Mouse (Mus musculus) MEL (cell line): ENCODE measurements around the gene Cntnap2. TPM values are rescaled to one million over a fixed set of nuclear protein-coding genes. Genes with fewer than 3 reads are reported as not detected.

Source experiments
- DNase-seq: peaks from one replicate; pipeline ENCODE4 v3.0.0; 2011; ENCODE audit warnings: low read depth, low spot score
- H3K27ac ChIP-seq: 2 replicates; pipeline ENCODE4 v1.5.1; 2012; ENCODE audit warnings: low read depth, mild to moderate bottlenecking, control low read depth, low read length, moderate library complexity; ENCODE audit not compliant: control insufficient read depth
- H3K27me3 ChIP-seq, 2 experiments: fragments of 150-350 bp in 1 of 2; sonication (generic) in 1 of 2; 2 replicates each; pipeline ENCODE4 v1.6.1; 2012; ENCODE audit warnings: low read length in 2 of 2, mild to moderate bottlenecking in 2 of 2, improper control_type of control experiment in 1 of 2, moderate library complexity in 1 of 2; ENCODE audit not compliant: insufficient read depth in 2 of 2, control insufficient read depth in 1 of 2
- H3K36me3 ChIP-seq, 2 experiments: 2 replicates each; pipeline ENCODE4 v1.6.1; 2012 to 2014; ENCODE audit warnings: low read length in 2 of 2, improper control_type of control experiment in 1 of 2, inconsistent platforms in 1 of 2, mild to moderate bottlenecking in 1 of 2; ENCODE audit not compliant: insufficient read depth in 2 of 2, control insufficient read depth in 1 of 2
- H3K4me1 ChIP-seq, 2 experiments: fragments of 150-350 bp in 1 of 2; sonication (generic) in 1 of 2; 2 replicates each; pipeline ENCODE4 v1.6.1; 2012; ENCODE audit warnings: low read length in 2 of 2, improper control_type of control experiment in 1 of 2, mild to moderate bottlenecking in 1 of 2; ENCODE audit not compliant: insufficient read depth in 2 of 2, control insufficient read depth in 1 of 2
- H3K4me3 ChIP-seq, 2 experiments: fragments of 150-350 bp in 1 of 2; sonication (generic) in 1 of 2; 2 replicates each; pipeline ENCODE4 v1.5.1; 2012; ENCODE audit warnings: low read depth in 2 of 2, low read length in 2 of 2, mild to moderate bottlenecking in 2 of 2, moderate library complexity in 2 of 2, control low read depth in 1 of 2, improper control_type of control experiment in 1 of 2; ENCODE audit not compliant: control insufficient read depth in 1 of 2, insufficient read depth in 1 of 2
- H3K79me2 ChIP-seq: 2 replicates; pipeline ENCODE4 v1.6.1; 2012; ENCODE audit warnings: mild to moderate bottlenecking, low read length, moderate library complexity; ENCODE audit not compliant: control insufficient read depth, poor library complexity, insufficient read depth
- H3K9ac ChIP-seq: 2 replicates; pipeline ENCODE4 v1.6.1; 2012; ENCODE audit warnings: low read depth, mild to moderate bottlenecking, control low read depth, low read length, moderate library complexity; ENCODE audit not compliant: control insufficient read depth, poor library complexity, severe bottlenecking
- H3K9me3 ChIP-seq: fragments of 150-350 bp; sonication (generic); replicated peaks from 2 replicates; pipeline ENCODE4 v1.6.1; 2012; ENCODE audit warnings: mild to moderate bottlenecking, low read length, improper control_type of control experiment, moderate library complexity; ENCODE audit not compliant: insufficient read depth
- CTCF ChIP-seq, 3 experiments: IDR thresholded peaks in 2 of 3; conservative IDR thresholded peaks in 1 of 3; 2 replicates each; pipeline ENCODE4 v1.5.1; 2011 to 2012; ENCODE audit warnings: low read length in 3 of 3, low read depth in 2 of 3, mild to moderate bottlenecking in 2 of 3, improper control_type of control experiment in 1 of 3, inconsistent platforms in 1 of 3, mixed read lengths in 1 of 3, moderate library complexity in 1 of 3; ENCODE audit not compliant: control insufficient read depth in 1 of 3, insufficient read depth in 1 of 3, poor library complexity in 1 of 3, severe bottlenecking in 1 of 3
- E2F4 ChIP-seq: IDR thresholded peaks from 2 replicates; pipeline ENCODE4 v1.6.1; 2011; ENCODE audit warnings: low read depth, low read length, improper control_type of control experiment, borderline replicate concordance
- GATA1 ChIP-seq: IDR thresholded peaks from 2 replicates; pipeline ENCODE4 v1.6.1; 2011; ENCODE audit warnings: low read depth, low read length, improper control_type of control experiment
- MAZ ChIP-seq: IDR thresholded peaks from 2 replicates; pipeline ENCODE4 v1.6.1; 2012; ENCODE audit warnings: low read depth, mild to moderate bottlenecking, inconsistent platforms, low read length, improper control_type of control experiment
- MXI1 ChIP-seq: IDR thresholded peaks from 2 replicates; pipeline ENCODE4 v1.6.1; 2011; ENCODE audit warnings: mild to moderate bottlenecking, low read depth, low read length, improper control_type of control experiment
- RAD21 ChIP-seq: IDR thresholded peaks from 2 replicates; pipeline ENCODE4 v1.6.1; 2011; ENCODE audit warnings: mild to moderate bottlenecking, low read depth, low read length, improper control_type of control experiment
- RCOR1 ChIP-seq: IDR thresholded peaks from 2 replicates; pipeline ENCODE4 v1.6.1; 2012; ENCODE audit warnings: low read depth, mild to moderate bottlenecking, inconsistent platforms, low read length, improper control_type of control experiment
- USF2 ChIP-seq, 2 experiments: IDR thresholded peaks; 2 replicates each; pipeline ENCODE4 v1.6.1; 2011 to 2012; ENCODE audit warnings: improper control_type of control experiment in 2 of 2, low read length in 2 of 2, borderline replicate concordance in 1 of 2, inconsistent platforms in 1 of 2, low read depth in 1 of 2, mild to moderate bottlenecking in 1 of 2; ENCODE audit not compliant: insufficient read depth in 1 of 2
- ZC3H11A ChIP-seq: IDR thresholded peaks from 2 replicates; pipeline ENCODE4 v1.6.1; 2012; ENCODE audit warnings: low read depth, mild to moderate bottlenecking, inconsistent platforms, low read length, improper control_type of control experiment
- ZMIZ1 ChIP-seq: IDR thresholded peaks from 2 replicates; pipeline ENCODE4 v1.6.1; 2012; ENCODE audit warnings: low read depth, mild to moderate bottlenecking, inconsistent platforms, low read length, improper control_type of control experiment, moderate library complexity
- ZNF384 ChIP-seq: IDR thresholded peaks from 2 replicates; pipeline ENCODE4 v1.6.1; 2012; ENCODE audit warnings: low read depth, mild to moderate bottlenecking, inconsistent platforms, low read length, improper control_type of control experiment
- polyA plus RNA-seq, 2 experiments: library from polyadenylated mRNA; stranded (reverse) in 1 of 2; unstranded in 1 of 2; fragments of >175 nt in 1 of 2; fragments of >200 nt in 1 of 2; gene quantifications; 2 replicates each; pipeline versions ENCODE4 v1.2.1 to v1.2.4; 2012; ENCODE audit warnings: low replicate concordance in 2 of 2, low read depth in 1 of 2; ENCODE audit not compliant: insufficient read length in 2 of 2, insufficient read depth in 1 of 2, missing spikeins in 1 of 2
- total RNA-seq: library from RNA; depleted of rRNA; stranded (reverse); fragments of 300-350 nt; gene quantifications from 2 replicates; pipeline ENCODE4 v1.2.3, GENCODE M21; 2012

The Cntnap2 gene
- total and polyA plus RNA-seq, 3 experiments: 0.01 TPM; not detected in 2

- TF ChIP-seq ZNF384 (no peak), ZMIZ1 (no peak), RCOR1 (no peak)
- no peaks in the 10 kb centered on the region for H3K4me1 ChIP-seq
- H3K79me2 ChIP-seq: no peaks in the 10 kb centered on the region
- H3K27ac ChIP-seq: no peak overlapping the region
- H3K27me3 ChIP-seq: no peaks in the 10 kb centered on the region
- no peak overlapping the region for H3K9ac ChIP-seq
- no peak overlapping the region for H3K4me3 ChIP-seq
- no peaks in the 10 kb centered on the region for H3K9me3 ChIP-seq
- H3K36me3 ChIP-seq: no peaks in the 10 kb centered on the region
- DNase-seq: no peak
These were observed 268.9 kb downstream of the Cntnap2 start for GRCm38 (mm10) chr6:45327952-45328485.

DNA sequence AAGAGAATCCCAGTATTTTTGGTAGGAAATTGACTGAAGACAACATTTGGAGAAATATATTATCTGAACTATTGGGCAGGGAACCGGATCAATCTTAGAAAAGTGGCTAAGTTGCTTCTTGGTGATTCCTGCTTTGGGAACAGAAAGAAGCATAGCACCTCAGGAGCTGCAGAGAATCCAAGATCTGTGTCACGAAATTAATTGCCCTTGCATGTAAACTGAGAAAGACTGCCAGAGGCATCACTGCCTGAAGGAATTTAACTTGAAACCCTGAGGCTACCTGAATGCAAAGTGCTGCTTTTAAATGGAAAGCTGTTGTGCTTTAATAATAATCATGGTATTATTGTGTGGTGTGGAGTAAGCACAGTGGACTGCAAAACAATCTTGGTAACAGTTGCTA lies 286.2 kb downstream of the Cntnap2 start:
- H3K27ac ChIP-seq: no peak overlapping the region
- TF ChIP-seq USF2 (IDR thresholded peaks at IDR 0.05; ENCODE audit: borderline replicate concordance in 1 of 2, insufficient read depth in 1 of 2, low read depth in 1 of 2, low read length in 2 of 2) (no peak), ZNF384 (no peak), E2F4 (no peak), RAD21 (no peak), RCOR1 (no peak), CTCF (IDR thresholded peaks at IDR 0.05 in 2 of 3, conservative IDR thresholded peaks at IDR 0.05 in 1 of 3; ENCODE audit: control insufficient read depth in 1 of 3, insufficient read depth in 1 of 3, low read depth in 2 of 3, low read length in 3 of 3, poor library complexity in 1 of 3, severe bottlenecking in 1 of 3) (no peak), ZC3H11A (no peak)
- DNase-seq: no peak
- no peaks in the 10 kb centered on the region for H3K36me3 ChIP-seq
- no peaks in the 10 kb centered on the region for H3K9me3 ChIP-seq
- no peaks in the 10 kb centered on the region for H3K79me2 ChIP-seq
- no peak overlapping the region for H3K9ac ChIP-seq
- H3K4me1 ChIP-seq: no peaks in the 10 kb centered on the region
- H3K27me3 ChIP-seq: no peaks in the 10 kb centered on the region
- no peak overlapping the region for H3K4me3 ChIP-seq

GRCm38 (mm10) chr6:45345953-45346352 lies 286.8 kb downstream of the Cntnap2 start:
- Histone ChIP-seq H3K79me2 (no peaks in the 10 kb centered on the region), H3K9ac (no peak overlapping the region), H3K27ac (no peak overlapping the region), H3K9me3 (no peaks in the 10 kb centered on the region), H3K4me1 (no peaks in the 10 kb centered on the region), H3K27me3 (no peaks in the 10 kb centered on the region), H3K36me3 (no peaks in the 10 kb centered on the region), H3K4me3 (no peak overlapping the region)
- no peak for DNase-seq
- TF ChIP-seq GATA1 (no peak), MXI1 (no peak), MAZ (no peak)
